Mouse (Mus musculus) MEL (cell line): ENCODE measurements around the gene Mapk7. TPM values are rescaled to one million over a fixed set of nuclear protein-coding genes. Genes with fewer than 3 reads are reported as not detected.

Experiments used
- DNase-seq: peaks from one replicate; pipeline ENCODE4 v3.0.0; 2011; ENCODE audit warnings: low read depth, low spot score
- H3K27ac ChIP-seq: 2 replicates; pipeline ENCODE4 v1.5.1; 2012; ENCODE audit warnings: low read depth, mild to moderate bottlenecking, control low read depth, low read length, moderate library complexity; ENCODE audit not compliant: control insufficient read depth
- H3K27me3 ChIP-seq, 2 experiments: fragments of 150-350 bp in 1 of 2; sonication (generic) in 1 of 2; 2 replicates each; pipeline ENCODE4 v1.6.1; 2012; ENCODE audit warnings: low read length in 2 of 2, mild to moderate bottlenecking in 2 of 2, improper control_type of control experiment in 1 of 2, moderate library complexity in 1 of 2; ENCODE audit not compliant: insufficient read depth in 2 of 2, control insufficient read depth in 1 of 2
- H3K36me3 ChIP-seq, 2 experiments: 2 replicates each; pipeline ENCODE4 v1.6.1; 2012 to 2014; ENCODE audit warnings: low read length in 2 of 2, improper control_type of control experiment in 1 of 2, inconsistent platforms in 1 of 2, mild to moderate bottlenecking in 1 of 2; ENCODE audit not compliant: insufficient read depth in 2 of 2, control insufficient read depth in 1 of 2
- H3K4me1 ChIP-seq, 2 experiments: fragments of 150-350 bp in 1 of 2; sonication (generic) in 1 of 2; 2 replicates each; pipeline ENCODE4 v1.6.1; 2012; ENCODE audit warnings: low read length in 2 of 2, improper control_type of control experiment in 1 of 2, mild to moderate bottlenecking in 1 of 2; ENCODE audit not compliant: insufficient read depth in 2 of 2, control insufficient read depth in 1 of 2
- H3K4me3 ChIP-seq, 2 experiments: fragments of 150-350 bp in 1 of 2; sonication (generic) in 1 of 2; 2 replicates each; pipeline ENCODE4 v1.5.1; 2012; ENCODE audit warnings: low read depth in 2 of 2, low read length in 2 of 2, mild to moderate bottlenecking in 2 of 2, moderate library complexity in 2 of 2, control low read depth in 1 of 2, improper control_type of control experiment in 1 of 2; ENCODE audit not compliant: control insufficient read depth in 1 of 2, insufficient read depth in 1 of 2
- H3K79me2 ChIP-seq: 2 replicates; pipeline ENCODE4 v1.6.1; 2012; ENCODE audit warnings: mild to moderate bottlenecking, low read length, moderate library complexity; ENCODE audit not compliant: control insufficient read depth, poor library complexity, insufficient read depth
- H3K9ac ChIP-seq: 2 replicates; pipeline ENCODE4 v1.6.1; 2012; ENCODE audit warnings: low read depth, mild to moderate bottlenecking, control low read depth, low read length, moderate library complexity; ENCODE audit not compliant: control insufficient read depth, poor library complexity, severe bottlenecking
- H3K9me3 ChIP-seq: fragments of 150-350 bp; sonication (generic); replicated peaks from 2 replicates; pipeline ENCODE4 v1.6.1; 2012; ENCODE audit warnings: mild to moderate bottlenecking, low read length, improper control_type of control experiment, moderate library complexity; ENCODE audit not compliant: insufficient read depth
- CHD1 ChIP-seq: IDR thresholded peaks from 2 replicates; pipeline ENCODE4 v1.6.1; 2012; ENCODE audit warnings: low read depth, mild to moderate bottlenecking, inconsistent platforms, low read length, improper control_type of control experiment
- CHD2 ChIP-seq: IDR thresholded peaks from 2 replicates; pipeline ENCODE4 v1.6.1; 2011; ENCODE audit warnings: low read length, improper control_type of control experiment
- CTCF ChIP-seq, 3 experiments: IDR thresholded peaks in 2 of 3; conservative IDR thresholded peaks in 1 of 3; 2 replicates each; pipeline ENCODE4 v1.5.1; 2011 to 2012; ENCODE audit warnings: low read length in 3 of 3, low read depth in 2 of 3, mild to moderate bottlenecking in 2 of 3, improper control_type of control experiment in 1 of 3, inconsistent platforms in 1 of 3, mixed read lengths in 1 of 3, moderate library complexity in 1 of 3; ENCODE audit not compliant: control insufficient read depth in 1 of 3, insufficient read depth in 1 of 3, poor library complexity in 1 of 3, severe bottlenecking in 1 of 3
- E2F4 ChIP-seq: IDR thresholded peaks from 2 replicates; pipeline ENCODE4 v1.6.1; 2011; ENCODE audit warnings: low read depth, low read length, improper control_type of control experiment, borderline replicate concordance
- EP300 ChIP-seq, 2 experiments: IDR thresholded peaks; 2 replicates each; pipeline ENCODE4 v1.6.1; 2011; ENCODE audit warnings: improper control_type of control experiment in 2 of 2, low read length in 2 of 2, low read depth in 1 of 2, mild to moderate bottlenecking in 1 of 2
- ETS1 ChIP-seq: IDR thresholded peaks from 2 replicates; pipeline ENCODE4 v1.6.1; 2012; ENCODE audit warnings: low read depth, mild to moderate bottlenecking, inconsistent platforms, low read length, improper control_type of control experiment, moderate library complexity
- GABPA ChIP-seq: IDR thresholded peaks from 2 replicates; pipeline ENCODE4 v1.6.1; 2012; ENCODE audit warnings: low read depth, mild to moderate bottlenecking, inconsistent platforms, low read length, improper control_type of control experiment, moderate library complexity
- GATA1 ChIP-seq: IDR thresholded peaks from 2 replicates; pipeline ENCODE4 v1.6.1; 2011; ENCODE audit warnings: low read depth, low read length, improper control_type of control experiment
- HCFC1 ChIP-seq: IDR thresholded peaks from 2 replicates; pipeline ENCODE4 v1.6.1; 2012; ENCODE audit warnings: low read depth, mild to moderate bottlenecking, inconsistent platforms, low read length, improper control_type of control experiment, moderate library complexity
- KAT2A ChIP-seq: conservative IDR thresholded peaks from 2 replicates; pipeline ENCODE4 v1.6.1; 2012; ENCODE audit warnings: low read depth, low read length, improper control_type of control experiment, inconsistent platforms
- MAFK ChIP-seq: IDR thresholded peaks from 2 replicates; pipeline ENCODE4 v1.6.1; 2011; ENCODE audit warnings: low read depth, mild to moderate bottlenecking, low read length, improper control_type of control experiment, borderline replicate concordance
- MAZ ChIP-seq: IDR thresholded peaks from 2 replicates; pipeline ENCODE4 v1.6.1; 2012; ENCODE audit warnings: low read depth, mild to moderate bottlenecking, inconsistent platforms, low read length, improper control_type of control experiment
- MEF2A ChIP-seq: IDR thresholded peaks from 2 replicates; pipeline ENCODE4 v1.6.1; 2014; ENCODE audit warnings: low read depth, mild to moderate bottlenecking, inconsistent platforms, low read length, improper control_type of control experiment; ENCODE audit not compliant: poor library complexity, insufficient replicate concordance, severe bottlenecking; ENCODE audit errors: extremely low read depth
- MXI1 ChIP-seq: IDR thresholded peaks from 2 replicates; pipeline ENCODE4 v1.6.1; 2011; ENCODE audit warnings: mild to moderate bottlenecking, low read depth, low read length, improper control_type of control experiment
- MYC ChIP-seq: IDR thresholded peaks from 2 replicates; pipeline ENCODE4 v1.6.1; 2011; ENCODE audit warnings: low read depth, mild to moderate bottlenecking, low read length, improper control_type of control experiment, moderate library complexity
- NELFE ChIP-seq: IDR thresholded peaks from 2 replicates; pipeline ENCODE4 v1.6.1; 2011; ENCODE audit warnings: low read depth, low read length, improper control_type of control experiment
- NRF1 ChIP-seq: IDR thresholded peaks from 2 replicates; pipeline ENCODE4 v1.6.1; 2014; ENCODE audit warnings: low read depth, mild to moderate bottlenecking, inconsistent platforms, low read length, improper control_type of control experiment, moderate library complexity; ENCODE audit not compliant: poor library complexity, insufficient read depth, severe bottlenecking
- POLR2A ChIP-seq, 2 experiments: IDR thresholded peaks; 2 replicates each; pipeline ENCODE4 v1.6.1; 2011 to 2012; ENCODE audit warnings: low read length in 2 of 2, mild to moderate bottlenecking in 2 of 2, control low read depth in 1 of 2, improper control_type of control experiment in 1 of 2, low read depth in 1 of 2, moderate library complexity in 1 of 2; ENCODE audit not compliant: control insufficient read depth in 1 of 2, insufficient read depth in 1 of 2, poor library complexity in 1 of 2
- POLR2AphosphoS2 ChIP-seq: IDR thresholded peaks from 2 replicates; pipeline ENCODE4 v1.6.1; 2011; ENCODE audit warnings: low read length, improper control_type of control experiment
- RAD21 ChIP-seq: IDR thresholded peaks from 2 replicates; pipeline ENCODE4 v1.6.1; 2011; ENCODE audit warnings: mild to moderate bottlenecking, low read depth, low read length, improper control_type of control experiment
- RCOR1 ChIP-seq: IDR thresholded peaks from 2 replicates; pipeline ENCODE4 v1.6.1; 2012; ENCODE audit warnings: low read depth, mild to moderate bottlenecking, inconsistent platforms, low read length, improper control_type of control experiment
- SIN3A ChIP-seq: IDR thresholded peaks from 2 replicates; pipeline ENCODE4 v1.6.1; 2012; ENCODE audit warnings: low read length, improper control_type of control experiment, inconsistent platforms
- SMC3 ChIP-seq: IDR thresholded peaks from 2 replicates; pipeline ENCODE4 v1.6.1; 2011; ENCODE audit warnings: low read depth, low read length, improper control_type of control experiment
- TAL1 ChIP-seq: IDR thresholded peaks from 2 replicates; pipeline ENCODE4 v1.6.1; 2012; ENCODE audit warnings: mild to moderate bottlenecking, inconsistent platforms, low read length, moderate library complexity, mixed read lengths
- TBP ChIP-seq: IDR thresholded peaks from 2 replicates; pipeline ENCODE4 v1.8.0; 2011; ENCODE audit warnings: low read depth, low read length, improper control_type of control experiment
- TCF12 ChIP-seq: IDR thresholded peaks from 2 replicates; pipeline ENCODE4 v1.6.1; 2014; ENCODE audit warnings: low read depth, mild to moderate bottlenecking, inconsistent platforms, low read length, improper control_type of control experiment, moderate library complexity
- UBTF ChIP-seq: IDR thresholded peaks from 2 replicates; pipeline ENCODE4 v1.6.1; 2012; ENCODE audit warnings: low read depth, mild to moderate bottlenecking, inconsistent platforms, low read length, improper control_type of control experiment, moderate library complexity, borderline replicate concordance; ENCODE audit not compliant: insufficient read depth
- USF1 ChIP-seq: IDR thresholded peaks from 2 replicates; pipeline ENCODE4 v1.6.1; 2014; ENCODE audit warnings: low read depth, mild to moderate bottlenecking, inconsistent platforms, low read length, improper control_type of control experiment, moderate library complexity
- USF2 ChIP-seq, 2 experiments: IDR thresholded peaks; 2 replicates each; pipeline ENCODE4 v1.6.1; 2011 to 2012; ENCODE audit warnings: improper control_type of control experiment in 2 of 2, low read length in 2 of 2, borderline replicate concordance in 1 of 2, inconsistent platforms in 1 of 2, low read depth in 1 of 2, mild to moderate bottlenecking in 1 of 2; ENCODE audit not compliant: insufficient read depth in 1 of 2
- ZC3H11A ChIP-seq: IDR thresholded peaks from 2 replicates; pipeline ENCODE4 v1.6.1; 2012; ENCODE audit warnings: low read depth, mild to moderate bottlenecking, inconsistent platforms, low read length, improper control_type of control experiment
- ZMIZ1 ChIP-seq: IDR thresholded peaks from 2 replicates; pipeline ENCODE4 v1.6.1; 2012; ENCODE audit warnings: low read depth, mild to moderate bottlenecking, inconsistent platforms, low read length, improper control_type of control experiment, moderate library complexity
- polyA plus RNA-seq, 2 experiments: library from polyadenylated mRNA; stranded (reverse) in 1 of 2; unstranded in 1 of 2; fragments of >175 nt in 1 of 2; fragments of >200 nt in 1 of 2; gene quantifications; 2 replicates each; pipeline versions ENCODE4 v1.2.1 to v1.2.4; 2012; ENCODE audit warnings: low replicate concordance in 2 of 2, low read depth in 1 of 2; ENCODE audit not compliant: insufficient read length in 2 of 2, insufficient read depth in 1 of 2, missing spikeins in 1 of 2
- total RNA-seq: library from RNA; depleted of rRNA; stranded (reverse); fragments of 300-350 nt; gene quantifications from 2 replicates; pipeline ENCODE4 v1.2.3, GENCODE M21; 2012

The Mapk7 gene
- total and polyA plus RNA-seq, 3 experiments = 12.6 to 25.3 TPM; not detected in 1

GRCm38 (mm10) chr11:61517971-61518370 is 23.8 kb upstream of the Mapk7 start:
- DNase-seq = no peak
- Histone ChIP-seq H3K27me3 (no peaks in the 10 kb centered on the region), H3K27ac (no peak overlapping the region), H3K9me3 (no peaks in the 10 kb centered on the region), H3K79me2 (no peaks in the 10 kb centered on the region), H3K4me3 (no peak overlapping the region), H3K36me3 (no peaks in the 10 kb centered on the region), H3K4me1 (no peaks in the 10 kb centered on the region), H3K9ac (no peak overlapping the region)
- TF ChIP-seq KAT2A = no peak
- TF ChIP-seq UBTF = no peak
- TF ChIP-seq MYC = no peak
- TF ChIP-seq USF2 (IDR thresholded peaks at IDR 0.05; ENCODE audit: borderline replicate concordance in 1 of 2, insufficient read depth in 1 of 2, low read depth in 1 of 2, low read length in 2 of 2) = no peak
- no peak for TF ChIP-seq POLR2AphosphoS2
- TF ChIP-seq ZMIZ1 = no peak
- no peak for TF ChIP-seq E2F4
- no peak for TF ChIP-seq ETS1
- TF ChIP-seq TCF12 = no peak
- TF ChIP-seq TBP = no peak
- TF ChIP-seq MXI1 = no peak
- no peak for TF ChIP-seq MEF2A
- no peak for TF ChIP-seq TAL1
- no peak for TF ChIP-seq SIN3A
- no peak for TF ChIP-seq CHD2
- no peak for TF ChIP-seq USF1
- TF ChIP-seq NELFE = no peak
- no peak for TF ChIP-seq POLR2A (IDR thresholded peaks at IDR 0.05; ENCODE audit: control insufficient read depth in 1 of 2, insufficient read depth in 1 of 2, low read depth in 1 of 2, low read length in 2 of 2, poor library complexity in 1 of 2)

DNA sequence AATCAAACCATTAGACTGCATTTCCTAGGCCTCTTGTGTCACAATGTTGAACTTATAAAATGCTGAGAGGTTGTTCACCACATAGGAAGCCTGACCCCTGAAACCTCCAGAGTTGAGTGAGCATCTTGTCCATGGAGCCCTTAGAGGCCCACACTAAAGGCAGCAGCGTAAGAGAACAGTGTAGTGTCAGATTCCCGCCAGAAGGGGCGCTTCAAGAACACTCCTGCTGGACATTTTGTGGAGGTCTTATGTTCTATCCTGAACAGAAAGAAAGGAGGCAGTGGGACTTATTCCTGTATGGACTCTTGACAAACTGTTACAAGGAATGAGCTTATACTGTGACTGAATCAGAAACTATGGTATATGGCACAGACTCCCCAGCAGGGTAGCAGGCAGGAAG is 20.7 kb upstream of the Mapk7 start:
- H3K9ac ChIP-seq = no peak overlapping the region
- H3K9me3 ChIP-seq = no peaks in the 10 kb centered on the region
- H3K4me1 ChIP-seq = no peaks in the 10 kb centered on the region
- no peak overlapping the region for H3K4me3 ChIP-seq
- no peak overlapping the region for H3K27ac ChIP-seq
- DNase-seq = peak; percentile 76
- no peaks in the 10 kb centered on the region for H3K36me3 ChIP-seq
- H3K79me2 ChIP-seq = no peaks in the 10 kb centered on the region
- no peaks in the 10 kb centered on the region for H3K27me3 ChIP-seq
- TF ChIP-seq ZC3H11A = 0 out of 2 replicates have a peak, but pooled peaks have one; percentile 19
- TF ChIP-seq RCOR1 = no peak
- no peak for TF ChIP-seq ETS1
- no peak for TF ChIP-seq CHD1
- no peak for TF ChIP-seq MYC
- TF ChIP-seq NRF1 = no peak
- TF ChIP-seq CHD2 = no peak
- TF ChIP-seq POLR2A (IDR thresholded peaks at IDR 0.05; ENCODE audit: control insufficient read depth in 1 of 2, insufficient read depth in 1 of 2, low read depth in 1 of 2, low read length in 2 of 2, poor library complexity in 1 of 2) = no peak
- TF ChIP-seq CTCF (IDR thresholded peaks at IDR 0.05 in 2 of 3, conservative IDR thresholded peaks at IDR 0.05 in 1 of 3; ENCODE audit: control insufficient read depth in 1 of 3, insufficient read depth in 1 of 3, low read depth in 2 of 3, low read length in 3 of 3, poor library complexity in 1 of 3, severe bottlenecking in 1 of 3) = peak; percentile 66 to 72 (median 67)
- no peak for TF ChIP-seq GABPA
- TF ChIP-seq POLR2AphosphoS2 = no peak
- TF ChIP-seq HCFC1 = no peak
- TF ChIP-seq MAFK = no peak
- TF ChIP-seq EP300 (IDR thresholded peaks at IDR 0.05; ENCODE audit: low read depth in 1 of 2, low read length in 2 of 2) = no peak
- TF ChIP-seq TAL1 = no peak
- no peak for TF ChIP-seq E2F4
- TF ChIP-seq RAD21 = peak; percentile 49
- peak; percentile 37 for TF ChIP-seq SMC3
- no peak for TF ChIP-seq MAZ
- no peak for TF ChIP-seq TBP
- TF ChIP-seq GATA1 = no peak
